10 mouse cellular contexts compared by ENCODE assay signal in genomic region chr8:94992996-94993724, GRCm38 (mm10). TPM values are rescaled to one million over a fixed set of nuclear protein-coding genes. Genes with fewer than 3 reads are reported as not detected.
DNase-seq lines count a peak whose midpoint lies in the region; ATAC-seq lines count a peak whose summit lies in the region.
"Had no signal": no experiment of that assay in that cellular context is flagged by ENCODE, and none has a peak within 500 bp of the region (broad histone marks: within the 10 kb centered on the region; RNA-seq: fewer than 3 reads in every experiment).

No protein-coding gene starts in this region.

- H3K27me3 ChIP-seq in heart, embryonic 14.5 days (ENCODE audit: control insufficient read depth, insufficient read depth, low read length) = no peaks in the 10 kb centered on the region
- no peaks in the 10 kb centered on the region for H3K27me3 ChIP-seq in limb, embryonic 15.5 days

- no peak overlapping the region for H3K4me3 ChIP-seq in heart, embryonic 14.5 days (ENCODE audit: control insufficient read depth in 1 of 2, insufficient read depth in 1 of 2, low read depth in 1 of 2, low read length in 2 of 2)
- no peak overlapping the region for H3K4me3 ChIP-seq in limb, embryonic 15.5 days
- H3K4me3 ChIP-seq: erythroblast, embryonic 14.5 days had no signal

- H3K4me2 ChIP-seq in heart, embryonic 14.5 days (ENCODE audit: low read length) = no peak overlapping the region
- H3K4me2 ChIP-seq in limb, embryonic 15.5 days = no peak overlapping the region

- H3K4me1 ChIP-seq in heart, embryonic 14.5 days (ENCODE audit: control insufficient read depth in 2 of 2, insufficient read depth in 2 of 2, low read length in 2 of 2) = peaks cover 25 to 44% of the 10 kb centered on the region in 2 experiments
- peaks cover 50% of the 10 kb centered on the region for H3K4me1 ChIP-seq in limb, embryonic 15.5 days

- no peaks in the 10 kb centered on the region for H3K36me3 ChIP-seq in heart, embryonic 14.5 days (ENCODE audit: control insufficient read depth, insufficient read depth, low read length)
- H3K36me3 ChIP-seq in limb, embryonic 15.5 days = no peaks in the 10 kb centered on the region

- peak overlapping the region in 1 of 2 experiments; percentile 35; a peak in 2 of 4 replicates for H3K27ac ChIP-seq in heart, embryonic 14.5 days (replicated peaks in 1 of 2; ENCODE audit: control insufficient read depth in 1 of 2, insufficient read depth in 1 of 2, low read depth in 2 of 2, low read length in 2 of 2)
- peak overlapping the region; percentile 59 for H3K27ac ChIP-seq in limb, embryonic 15.5 days

- ATAC-seq in heart, embryonic 14.5 days (ENCODE audit: insufficient number of reproducible peaks, insufficient read depth, low FRiP score, low read depth) = no peak
- no peak for ATAC-seq in limb, embryonic 15.5 days (ENCODE audit: insufficient number of reproducible peaks, low FRiP score, low TSS enrichment, low read depth)
- no peak for ATAC-seq in inflammation-experienced regulatory T-cells, adult 6 months

- 74% methylated on average over 9 of the region's 9 CpGs for WGBS in heart, embryonic 14.5 days
- 67% methylated on average over 9 of the region's 9 CpGs for WGBS in limb, embryonic 15.5 days

- H3K9ac ChIP-seq in heart, embryonic 14.5 days (ENCODE audit: low read length) = peak overlapping the region; percentile 17
- no peak overlapping the region for H3K9ac ChIP-seq in limb, embryonic 15.5 days

- no peak for DNase-seq in heart, postnatal 10 days
- DNase-seq in right cerebral cortex, postnatal 10 days (ENCODE audit: low spot score in 2 of 2) = peak; percentile 73
- no peak for DNase-seq in right cerebral cortex, adult 2 months (ENCODE audit: low spot score in 2 of 2)
- DNase-seq in adrenal gland, postnatal 25 days = no peak
- DNase-seq in spleen, postnatal 10 days (ENCODE audit: low spot score in 2 of 2) = no peak

- H3K9me3 ChIP-seq in heart, embryonic 14.5 days (ENCODE audit: control insufficient read depth, low read length) = no peaks in the 10 kb centered on the region
- H3K9me3 ChIP-seq in limb, embryonic 15.5 days = no peaks in the 10 kb centered on the region

- intact Hi-C loops in heart, postnatal 10 days (cut with DNase I) = no loop called here

RNA-seq across cellular contexts. Expression of gene Adgrg1, which starts 18.6 kb away (rescaled TPM):
- polyA plus RNA-seq in heart, embryonic 14.5 days (2014; fragmentation: Nextera tagmentation; extraction: Ambion mirVana) = 2.7 and 2.9 TPM in 2 replicates
- 10 to 100 TPM; 36.6 to 61.8 TPM for total RNA-seq in heart, postnatal 10 days (2021)
- polyA plus RNA-seq in limb, embryonic 15.5 days (2015; fragmentation: Nextera tagmentation; extraction: Ambion mirVana) = 23.2 and 25.0 TPM in 2 replicates
- total RNA-seq in adrenal gland, postnatal 25 days (2021) = 11.7 and 20.7 TPM in 2 replicates
- 1 to 10 TPM in 2 of 3 experiments, under 1 TPM in 1; 0.52 to 5.5 (median 4.5) TPM for polyA plus RNA-seq in inflammation-experienced regulatory T-cells, adult 6 months (2017; shearing (Covaris generic))

RNA-seq across cellular contexts. Expression of gene Adgrg3, which starts 24.3 kb away (rescaled TPM):
- 3.4 and 3.7 TPM in 2 replicates for polyA plus RNA-seq in heart, embryonic 14.5 days (2014; fragmentation: Nextera tagmentation; extraction: Ambion mirVana)
- 1 to 10 TPM; 2.0 to 3.4 TPM for total RNA-seq in heart, postnatal 10 days (2021)
- 3.6 and 3.7 TPM in 2 replicates for polyA plus RNA-seq in limb, embryonic 15.5 days (2015; fragmentation: Nextera tagmentation; extraction: Ambion mirVana)
- 3.0 and 4.2 TPM in 2 replicates for total RNA-seq in adrenal gland, postnatal 25 days (2021)
- polyA plus RNA-seq in inflammation-experienced regulatory T-cells, adult 6 months (2017; shearing (Covaris generic)) = under 1 TPM in 2 of 3 experiments, not detected in 1; 0.24 to 0.26 TPM
- total RNA-seq: CH12.LX had no signal

Comparison
In these comparisons a context has a peak if more than half of its experiments do, and no peak if none do; other contexts are left out.
1. DNase-seq: peak in right cerebral cortex, postnatal 10 days (2 of 2); none in heart, postnatal 10 days (0 of 2), right cerebral cortex, adult 2 months (0 of 2), adrenal gland, postnatal 25 days (single experiment) and spleen, postnatal 10 days (0 of 2).